Mouse (Mus musculus) heart, adult 2 months (tissue): Measurements from ENCODE around the gene Clcn3.

Experiments
- CTCF ChIP-seq: fragments of 200-600 bp; IDR thresholded peaks from 2 replicates; pipeline ENCODE4 v1.8.1; 2022; ENCODE audit warnings: antibody characterized with exemption, mild to moderate bottlenecking, moderate library complexity
- EP300 ChIP-seq: fragments of 200-500 bp; IDR thresholded peaks from 2 replicates; pipeline ENCODE4 v1.6.1; 2011; ENCODE audit warnings: low read depth, low read length, control low read depth; ENCODE audit not compliant: insufficient read depth
- POLR2A ChIP-seq: fragments of 200-500 bp; IDR thresholded peaks from 2 replicates; pipeline ENCODE4 v1.6.1; 2011; ENCODE audit warnings: mild to moderate bottlenecking, low read depth, low read length, control low read depth; ENCODE audit not compliant: insufficient read depth

DNA sequence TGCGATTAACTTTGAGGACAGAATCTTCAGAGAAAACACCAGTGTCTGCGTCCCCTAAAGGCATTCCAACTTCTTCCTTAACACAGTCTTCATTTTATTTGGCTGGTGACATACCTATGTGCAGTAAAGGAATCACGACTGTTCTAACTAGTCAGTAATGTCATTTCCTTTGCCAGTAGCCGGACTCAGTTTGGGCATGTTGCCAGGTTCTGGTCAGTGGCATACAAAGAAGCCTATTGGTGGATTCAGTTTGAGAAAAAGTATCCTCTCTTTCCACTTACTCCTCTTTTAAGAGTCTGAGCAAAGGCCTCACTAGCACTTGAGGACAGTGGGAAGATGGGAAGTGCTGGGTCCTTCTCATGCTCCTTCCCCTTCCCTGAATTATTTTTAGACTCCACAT, 11.3 kb downstream of the Clcn3 start:
- no peak for TF ChIP-seq POLR2A
- no peak for TF ChIP-seq EP300
- no peak for TF ChIP-seq CTCF
